Mouse (Mus musculus) kidney, adult 2 months (tissue): ENCODE results near the gene Olfr332.
"Not testable (repeated sequence)": the region's sequence is repeated elsewhere in the genome, so short reads cannot be mapped to it uniquely, and the experiment has no call there.

Experiments used
- CTCF ChIP-seq: fragments of 200-500 bp; conservative IDR thresholded peaks from 2 replicates; pipeline ENCODE4 v1.5.1; 2011; ENCODE audit warnings: low read depth, mild to moderate bottlenecking, control low read depth, low read length, moderate library complexity, mixed read lengths; ENCODE audit not compliant: insufficient read depth, insufficient read length
- POLR2A ChIP-seq: fragments of 200-500 bp; IDR thresholded peaks from one replicate; pipeline ENCODE4 v1.6.1; 2011; ENCODE audit warnings: low read depth, low read length, control low read depth

- not testable (repeated sequence) for TF ChIP-seq CTCF, POLR2A
Measured at GRCm38 (mm10) chr11:58519756-58520155, 27.4 kb upstream of the Olfr332 start.
